Mouse (Mus musculus): ENCODE results near the gene Stard13. TPM values are rescaled to one million over a fixed set of nuclear protein-coding genes. Genes with fewer than 3 reads are reported as not detected.

The Stard13 gene
- polyA plus RNA-seq (2012; rRNA removed): 4.0 and 7.2 TPM in 2 replicates

DNA sequence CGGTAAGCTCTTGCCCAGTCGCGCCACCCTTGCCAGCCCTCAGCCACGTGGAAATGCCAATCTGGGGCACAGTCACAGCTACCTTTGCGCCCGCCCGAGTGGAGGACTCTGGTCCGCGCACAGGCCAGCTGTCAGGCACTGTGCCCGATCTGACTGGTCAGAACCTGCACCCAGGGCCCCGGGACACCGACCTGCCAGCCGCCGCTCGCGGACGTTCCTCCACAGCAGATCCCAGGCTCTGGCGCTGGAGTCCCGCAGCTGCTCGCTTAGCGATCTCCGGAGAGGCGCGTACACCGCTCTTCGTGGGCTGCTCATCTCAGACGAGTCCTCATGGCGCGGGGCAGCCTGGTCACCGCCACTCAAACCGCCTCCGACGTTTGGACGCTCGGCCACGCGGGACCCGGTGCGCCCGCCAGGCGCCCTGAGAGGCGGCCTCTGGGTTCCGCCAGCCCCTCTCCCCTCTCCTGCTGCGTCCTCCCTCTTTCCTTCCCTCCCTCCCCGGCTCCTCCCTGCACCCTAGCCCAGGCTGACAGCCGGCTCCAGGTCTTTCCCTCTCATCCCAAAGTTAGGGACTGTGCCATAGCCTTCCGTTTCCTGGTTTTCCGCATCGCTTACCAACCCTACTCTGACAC is at the start of gene Stard13:
Stard13 (minus strand) TSS at position 437 of the 632 bp plus-strand sequence.

Other genes with a start within 250 kb of the Stard13 start
- not detected in 2 replicates for gene Gm42906, start 194.3 kb upstream of the Stard13 start, polyA plus RNA-seq (2012; rRNA removed)

All from central nervous system, embryonic 11.5 days (tissue).